Mouse (Mus musculus): ENCODE results near the gene Ms4a4b. TPM values are rescaled to one million over a fixed set of nuclear protein-coding genes. Genes with fewer than 3 reads are reported as not detected.

Gene Ms4a4b
- polyA plus RNA-seq, 2 experiments, result 0.06 to 0.26 TPM

GRCm38 (mm10) chr19:11500796-11501195 lies 57.4 kb downstream of the Ms4a4b start:
- no peak for DNase-seq (ENCODE audit: low spot score)
- TF ChIP-seq POLR2A (IDR thresholded peaks at IDR 0.05; ENCODE audit: borderline replicate concordance, extremely low read depth, insufficient read depth, insufficient read length), result no peak
- Histone ChIP-seq H3K36me3 (ENCODE audit: control insufficient read depth, insufficient read depth, low read length) (no peaks in the 10 kb centered on the region), H3K27ac (replicated peaks; ENCODE audit: low read depth, low read length) (no peak overlapping the region), H3K4me2 (replicated peaks; ENCODE audit: low read depth, low read length, severe bottlenecking) (no peak overlapping the region), H3K27me3 (ENCODE audit: control insufficient read depth, insufficient read depth, low read length) (no peaks in the 10 kb centered on the region), H3K9ac (ENCODE audit: low read depth, low read length, severe bottlenecking) (no peak overlapping the region), H3K9me3 (ENCODE audit: control insufficient read depth, low read length) (no peaks in the 10 kb centered on the region), H3K4me1 (ENCODE audit: control insufficient read depth, insufficient read depth, low read length) (no peaks in the 10 kb centered on the region), H3K4me3 (replicated peaks; ENCODE audit: low read length) (no peak overlapping the region)
- 85% methylated on average over 1 of the region's 1 CpGs for WGBS
- ATAC-seq (ENCODE audit: low FRiP score, low read depth), result no peak

GRCm38 (mm10) chr19:11501326-11501725 lies 58.0 kb downstream of the Ms4a4b start:
- H3K9me3 ChIP-seq (ENCODE audit: control insufficient read depth, low read length), result no peaks in the 10 kb centered on the region
- no peaks in the 10 kb centered on the region for H3K36me3 ChIP-seq (ENCODE audit: control insufficient read depth, insufficient read depth, low read length)
- H3K27me3 ChIP-seq (ENCODE audit: control insufficient read depth, insufficient read depth, low read length), result no peaks in the 10 kb centered on the region
- H3K4me1 ChIP-seq (ENCODE audit: control insufficient read depth, insufficient read depth, low read length), result no peaks in the 10 kb centered on the region
- H3K9ac ChIP-seq (ENCODE audit: low read depth, low read length, severe bottlenecking), result no peak overlapping the region
- TF ChIP-seq POLR2A (IDR thresholded peaks at IDR 0.05; ENCODE audit: borderline replicate concordance, extremely low read depth, insufficient read depth, insufficient read length), result no peak
- DNase-seq (ENCODE audit: low spot score) (no peak), ATAC-seq (ENCODE audit: low FRiP score, low read depth) (no peak)
- H3K4me3 ChIP-seq (replicated peaks; ENCODE audit: low read length), result no peak overlapping the region
- 87% methylated on average over 4 of the region's 4 CpGs for WGBS
- H3K27ac ChIP-seq (replicated peaks; ENCODE audit: low read depth, low read length), result no peak overlapping the region
- H3K4me2 ChIP-seq (replicated peaks; ENCODE audit: low read depth, low read length, severe bottlenecking), result no peak overlapping the region

- Histone ChIP-seq H3K4me2 (replicated peaks; ENCODE audit: low read depth, low read length, severe bottlenecking) (no peak overlapping the region), H3K4me1 (ENCODE audit: control insufficient read depth, insufficient read depth, low read length) (no peaks in the 10 kb centered on the region), H3K36me3 (ENCODE audit: control insufficient read depth, insufficient read depth, low read length) (no peaks in the 10 kb centered on the region), H3K9ac (ENCODE audit: low read depth, low read length, severe bottlenecking) (no peak overlapping the region), H3K27ac (replicated peaks; ENCODE audit: low read depth, low read length) (no peak overlapping the region), H3K4me3 (replicated peaks; ENCODE audit: low read length) (no peak overlapping the region), H3K27me3 (ENCODE audit: control insufficient read depth, insufficient read depth, low read length) (no peaks in the 10 kb centered on the region), H3K9me3 (ENCODE audit: control insufficient read depth, low read length) (no peaks in the 10 kb centered on the region)
- TF ChIP-seq POLR2A (IDR thresholded peaks at IDR 0.05; ENCODE audit: borderline replicate concordance, extremely low read depth, insufficient read depth, insufficient read length), result no peak
- WGBS, result 86% methylated on average over 1 of the region's 1 CpGs
- DNase-seq (ENCODE audit: low spot score) (no peak), ATAC-seq (ENCODE audit: low FRiP score, low read depth) (no peak)
Observed at GRCm38 (mm10) chr19:11504857-11505256, 61.5 kb downstream of the Ms4a4b start.

GRCm38 (mm10) chr19:11513458-11513857 lies 70.1 kb downstream of the Ms4a4b start:
- H3K36me3 ChIP-seq (ENCODE audit: control insufficient read depth, insufficient read depth, low read length), result no peaks in the 10 kb centered on the region
- no peaks in the 10 kb centered on the region for H3K9me3 ChIP-seq (ENCODE audit: control insufficient read depth, low read length)
- H3K4me1 ChIP-seq (ENCODE audit: control insufficient read depth, insufficient read depth, low read length), result no peaks in the 10 kb centered on the region
- no peak overlapping the region for H3K27ac ChIP-seq (replicated peaks; ENCODE audit: low read depth, low read length)
- WGBS, result 76% methylated on average over 1 of the region's 1 CpGs
- H3K4me2 ChIP-seq (replicated peaks; ENCODE audit: low read depth, low read length, severe bottlenecking), result no peak overlapping the region
- DNase-seq (ENCODE audit: low spot score) (no peak), ATAC-seq (ENCODE audit: low FRiP score, low read depth) (no peak)
- H3K4me3 ChIP-seq (replicated peaks; ENCODE audit: low read length), result no peak overlapping the region
- H3K27me3 ChIP-seq (ENCODE audit: control insufficient read depth, insufficient read depth, low read length), result no peaks in the 10 kb centered on the region
- no peak overlapping the region for H3K9ac ChIP-seq (ENCODE audit: low read depth, low read length, severe bottlenecking)
- no peak for TF ChIP-seq POLR2A (IDR thresholded peaks at IDR 0.05; ENCODE audit: borderline replicate concordance, extremely low read depth, insufficient read depth, insufficient read length)

- no peaks in the 10 kb centered on the region for H3K27me3 ChIP-seq (ENCODE audit: control insufficient read depth, insufficient read depth, low read length)
- no peak within 1 kb of the TSS for H3K9ac ChIP-seq (ENCODE audit: low read depth, low read length, severe bottlenecking)
- no peak within 1 kb of the TSS for H3K27ac ChIP-seq (replicated peaks; ENCODE audit: low read depth, low read length)
- DNase-seq (ENCODE audit: low spot score), result no peak
- H3K36me3 ChIP-seq (ENCODE audit: control insufficient read depth, insufficient read depth, low read length), result no peaks in the 10 kb centered on the region
- no peaks in the 10 kb centered on the region for H3K9me3 ChIP-seq (ENCODE audit: control insufficient read depth, low read length)
- H3K4me1 ChIP-seq (ENCODE audit: control insufficient read depth, insufficient read depth, low read length), result no peaks in the 10 kb centered on the region
- no peak for ATAC-seq (ENCODE audit: low FRiP score, low read depth)
- no peak within 1 kb of the TSS for H3K4me2 ChIP-seq (replicated peaks; ENCODE audit: low read depth, low read length, severe bottlenecking)
- TF ChIP-seq POLR2A (IDR thresholded peaks at IDR 0.05; ENCODE audit: borderline replicate concordance, extremely low read depth, insufficient read depth, insufficient read length), result no peak
- H3K4me3 ChIP-seq (replicated peaks; ENCODE audit: low read length), result no peak within 1 kb of the TSS
Observed at GRCm38 (mm10) chr19:11516246-11516645, 72.9 kb downstream of the Ms4a4b start, which contains the start of gene Ms4a6b. Gene Ms4a6b, plus strand, starts transcription at chr19:11516512.

Other genes with a start within 250 kb of the Ms4a4b start
- not detected in 2 replicates for gene Ms4a13, start 246.8 kb upstream of the Ms4a4b start, polyA plus RNA-seq (2012; rRNA removed)
- not detected in 2 replicates for gene Ms4a13, start 246.8 kb upstream of the Ms4a4b start, polyA plus RNA-seq (2014; fragmentation: Nextera tagmentation; extraction: Ambion mirVana)
- gene Ms4a12, start 211.1 kb upstream of the Ms4a4b start, polyA plus RNA-seq (2012; rRNA removed), result not detected in 2 replicates
- gene Ms4a12, start 211.1 kb upstream of the Ms4a4b start, polyA plus RNA-seq (2014; fragmentation: Nextera tagmentation; extraction: Ambion mirVana), result not detected in 2 replicates
- not detected in 2 replicates for gene Ms4a1, start 177.3 kb upstream of the Ms4a4b start, polyA plus RNA-seq (2012; rRNA removed)
- gene Ms4a1, start 177.3 kb upstream of the Ms4a4b start, polyA plus RNA-seq (2014; fragmentation: Nextera tagmentation; extraction: Ambion mirVana), result not detected in 2 replicates
- not detected in 2 replicates for gene Ms4a5, start 159.7 kb upstream of the Ms4a4b start, polyA plus RNA-seq (2012; rRNA removed)
- gene Ms4a5, start 159.7 kb upstream of the Ms4a4b start, polyA plus RNA-seq (2014; fragmentation: Nextera tagmentation; extraction: Ambion mirVana), result not detected in 2 replicates
- 0.35 and 0.41 TPM in 2 replicates for gene Ms4a14, start 129.1 kb upstream of the Ms4a4b start, polyA plus RNA-seq (2012; rRNA removed)
- 0.10 and 0.11 TPM in 2 replicates for gene Ms4a14, start 129.1 kb upstream of the Ms4a4b start, polyA plus RNA-seq (2014; fragmentation: Nextera tagmentation; extraction: Ambion mirVana)
- 4.6 and 5.7 TPM in 2 replicates for gene Ms4a7, start 107.4 kb upstream of the Ms4a4b start, polyA plus RNA-seq (2012; rRNA removed)
- 11.2 and 12.3 TPM in 2 replicates for gene Ms4a7, start 107.4 kb upstream of the Ms4a4b start, polyA plus RNA-seq (2014; fragmentation: Nextera tagmentation; extraction: Ambion mirVana)
- gene Ms4a4a, start 68.0 kb upstream of the Ms4a4b start, polyA plus RNA-seq (2012; rRNA removed), result 1.2 and 1.9 TPM in 2 replicates
- gene Ms4a4a, start 68.0 kb upstream of the Ms4a4b start, polyA plus RNA-seq (2014; fragmentation: Nextera tagmentation; extraction: Ambion mirVana), result 3.3 and 4.4 TPM in 2 replicates
- 0.49 and 0.60 TPM in 2 replicates for gene Ms4a4c, start 38.8 kb upstream of the Ms4a4b start, polyA plus RNA-seq (2012; rRNA removed)
- 0.69 and 2.2 TPM in 2 replicates for gene Ms4a4c, start 38.8 kb upstream of the Ms4a4b start, polyA plus RNA-seq (2014; fragmentation: Nextera tagmentation; extraction: Ambion mirVana)
- gene Ms4a6c, start 25.8 kb downstream of the Ms4a4b start, polyA plus RNA-seq (2012; rRNA removed), result 4.2 and 7.2 TPM in 2 replicates
- gene Ms4a6c, start 25.8 kb downstream of the Ms4a4b start, polyA plus RNA-seq (2014; fragmentation: Nextera tagmentation; extraction: Ambion mirVana), result 6.8 and 9.4 TPM in 2 replicates
- gene Gm8369, start 42.4 kb downstream of the Ms4a4b start, polyA plus RNA-seq (2012; rRNA removed), result 0.11 and 0.33 TPM in 2 replicates
- gene Gm8369, start 42.4 kb downstream of the Ms4a4b start, polyA plus RNA-seq (2014; fragmentation: Nextera tagmentation; extraction: Ambion mirVana), result not detected in 2 replicates
- gene Ms4a6b, start 73.0 kb downstream of the Ms4a4b start, polyA plus RNA-seq (2012; rRNA removed), result 6.0 and 6.9 TPM in 2 replicates
- gene Ms4a6b, start 73.0 kb downstream of the Ms4a4b start, polyA plus RNA-seq (2014; fragmentation: Nextera tagmentation; extraction: Ambion mirVana), result 9.4 and 10.0 TPM in 2 replicates
- 0.83 and 0.97 TPM in 2 replicates for gene Ms4a4d, start 93.2 kb downstream of the Ms4a4b start, polyA plus RNA-seq (2012; rRNA removed)
- 2.1 and 2.2 TPM in 2 replicates for gene Ms4a4d, start 93.2 kb downstream of the Ms4a4b start, polyA plus RNA-seq (2014; fragmentation: Nextera tagmentation; extraction: Ambion mirVana)
- 5.3 and 5.4 TPM in 2 replicates for gene Ms4a6d, start 161.3 kb downstream of the Ms4a4b start, polyA plus RNA-seq (2012; rRNA removed)
- gene Ms4a6d, start 161.3 kb downstream of the Ms4a4b start, polyA plus RNA-seq (2014; fragmentation: Nextera tagmentation; extraction: Ambion mirVana), result 7.4 TPM in 2 replicates
- 0.99 and 1.5 TPM in 2 replicates for gene Ms4a2, start 180.2 kb downstream of the Ms4a4b start, polyA plus RNA-seq (2012; rRNA removed)
- 1.8 and 1.9 TPM in 2 replicates for gene Ms4a2, start 180.2 kb downstream of the Ms4a4b start, polyA plus RNA-seq (2014; fragmentation: Nextera tagmentation; extraction: Ambion mirVana)
- 0.13 TPM in 1 of 2 replicates, not detected in the other for gene Ms4a3, start 197.3 kb downstream of the Ms4a4b start, polyA plus RNA-seq (2012; rRNA removed)
- 0.39 TPM in 1 of 2 replicates, not detected in the other for gene Ms4a3, start 197.3 kb downstream of the Ms4a4b start, polyA plus RNA-seq (2014; fragmentation: Nextera tagmentation; extraction: Ambion mirVana)
- gene Oosp2, start 217.0 kb downstream of the Ms4a4b start, polyA plus RNA-seq (2012; rRNA removed), result not detected in 2 replicates
- not detected in 2 replicates for gene Oosp2, start 217.0 kb downstream of the Ms4a4b start, polyA plus RNA-seq (2014; fragmentation: Nextera tagmentation; extraction: Ambion mirVana)
- gene Oosp1, start 247.6 kb downstream of the Ms4a4b start, polyA plus RNA-seq (2012; rRNA removed), result not detected in 2 replicates
- not detected in 2 replicates for gene Oosp1, start 247.6 kb downstream of the Ms4a4b start, polyA plus RNA-seq (2014; fragmentation: Nextera tagmentation; extraction: Ambion mirVana)

All from limb, embryonic 14.5 days (tissue).